Mouse (Mus musculus): ENCODE measurements around the gene Pdzrn3. TPM values are rescaled to one million over a fixed set of nuclear protein-coding genes. Genes with fewer than 3 reads are reported as not detected.

Gene Pdzrn3
- total RNA-seq, 2 experiments from 2014 or later: 7.2 to 7.3 TPM

GRCm38 (mm10) chr6:101293036-101293572 is 84.6 kb downstream of the Pdzrn3 start:
- DNase-seq (ENCODE audit: low spot score in 2 of 2): no peak

- DNase-seq (ENCODE audit: low spot score in 2 of 2): no peak
Observed at GRCm38 (mm10) chr6:101291944-101292343, 85.8 kb downstream of the Pdzrn3 start.

GRCm38 (mm10) chr6:101290160-101290559 is 87.5 kb downstream of the Pdzrn3 start:
- DNase-seq (ENCODE audit: low spot score in 2 of 2): no peak

GRCm38 (mm10) chr6:101289428-101289827 is 88.3 kb downstream of the Pdzrn3 start:
- peak in 1 of 2 experiments; percentile 59 for DNase-seq (ENCODE audit: low spot score in 2 of 2)

- no peak for DNase-seq (ENCODE audit: low spot score in 2 of 2)
Observed at GRCm38 (mm10) chr6:101287566-101288173, 90.0 kb downstream of the Pdzrn3 start.

GRCm38 (mm10) chr6:101287077-101287476 is 90.6 kb downstream of the Pdzrn3 start:
- DNase-seq (ENCODE audit: low spot score in 2 of 2): no peak

- DNase-seq (ENCODE audit: low spot score in 2 of 2): no peak
Observed at GRCm38 (mm10) chr6:101284368-101284955, 93.2 kb downstream of the Pdzrn3 start.

GRCm38 (mm10) chr6:101283891-101284290 is 93.8 kb downstream of the Pdzrn3 start:
- DNase-seq (ENCODE audit: low spot score in 2 of 2): no peak

- DNase-seq (ENCODE audit: low spot score in 2 of 2): no peak
Observed at GRCm38 (mm10) chr6:101281644-101282043, 96.1 kb downstream of the Pdzrn3 start.

- DNase-seq (ENCODE audit: low spot score in 2 of 2): no peak
Observed at GRCm38 (mm10) chr6:101280811-101281218, 96.9 kb downstream of the Pdzrn3 start.

GRCm38 (mm10) chr6:101278286-101278932 is 99.3 kb downstream of the Pdzrn3 start:
- DNase-seq (ENCODE audit: low spot score in 2 of 2): no peak

GRCm38 (mm10) chr6:101276261-101276660 is 101.4 kb downstream of the Pdzrn3 start:
- DNase-seq (ENCODE audit: low spot score in 2 of 2): no peak

- DNase-seq (ENCODE audit: low spot score in 2 of 2): no peak
Observed at GRCm38 (mm10) chr6:101275806-101276205, 101.9 kb downstream of the Pdzrn3 start.

- DNase-seq (ENCODE audit: low spot score in 2 of 2): no peak
Observed at GRCm38 (mm10) chr6:101274846-101275245, 102.9 kb downstream of the Pdzrn3 start.

GRCm38 (mm10) chr6:101272256-101272655 is 105.4 kb downstream of the Pdzrn3 start:
- no peak for DNase-seq (ENCODE audit: low spot score in 2 of 2)

GRCm38 (mm10) chr6:101271378-101272135 is 106.1 kb downstream of the Pdzrn3 start:
- no peak for DNase-seq (ENCODE audit: low spot score in 2 of 2)

- no peak for DNase-seq (ENCODE audit: low spot score in 2 of 2)
Observed at GRCm38 (mm10) chr6:101270095-101270826, 107.4 kb downstream of the Pdzrn3 start.

GRCm38 (mm10) chr6:101269335-101270094 is 108.2 kb downstream of the Pdzrn3 start:
- no peak for DNase-seq (ENCODE audit: low spot score in 2 of 2)

GRCm38 (mm10) chr6:101268266-101268665 is 109.4 kb downstream of the Pdzrn3 start:
- no peak for DNase-seq (ENCODE audit: low spot score in 2 of 2)

GRCm38 (mm10) chr6:101266787-101267186 is 110.9 kb downstream of the Pdzrn3 start:
- DNase-seq (ENCODE audit: low spot score in 2 of 2): peak; percentile 65 to 86

Measured in layer of hippocampus, adult 18-20 months (tissue).